In the genomic region with DNA sequence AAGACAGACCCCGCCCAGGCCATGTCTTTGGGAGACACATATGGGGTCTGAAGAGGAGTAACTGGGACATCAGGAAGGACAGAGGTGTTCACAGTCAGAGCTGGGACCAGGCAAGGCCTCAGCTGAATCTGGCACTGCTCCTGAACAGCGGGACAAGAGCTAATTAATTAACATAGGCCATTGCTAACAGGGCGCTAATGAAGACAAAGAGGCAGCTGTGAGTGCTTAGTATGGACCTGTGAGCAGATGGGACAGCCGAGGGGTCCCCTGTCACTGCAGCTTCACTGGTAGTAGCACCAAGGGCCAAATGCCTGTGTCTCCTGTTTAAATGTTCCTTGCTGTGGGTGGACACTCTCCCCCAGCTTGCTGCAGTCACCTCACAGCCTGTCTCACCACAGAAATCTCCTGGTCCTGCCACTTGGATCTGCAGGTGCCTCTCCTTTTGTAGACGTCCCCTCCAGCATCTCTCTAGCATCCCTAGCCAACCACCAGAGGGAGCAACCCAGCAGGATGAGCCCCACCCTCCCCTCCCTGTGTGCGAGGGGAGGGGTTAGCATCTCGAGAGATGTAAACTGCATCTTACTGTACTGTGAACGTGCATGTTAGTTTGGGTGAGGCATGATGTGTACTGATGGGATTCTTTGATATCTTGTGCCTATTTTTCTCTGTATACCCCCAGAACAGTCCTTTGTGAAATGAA, we compare ENCODE assay signal across 8 mouse cellular contexts. TPM values are rescaled to one million over a fixed set of nuclear protein-coding genes. Genes with fewer than 3 reads are reported as not detected.
DNase-seq lines count a peak whose midpoint lies in the region; ATAC-seq and TF ChIP-seq lines count a peak whose summit lies in the region.

No protein-coding gene starts in this region.

- H3K36me3 ChIP-seq in liver, adult 2 months (ENCODE audit: control insufficient read depth, insufficient read depth, low read length), result no peaks in the 10 kb centered on the region
- no peaks in the 10 kb centered on the region for H3K36me3 ChIP-seq in liver, embryonic 11.5 days (ENCODE audit: control insufficient read depth, insufficient read depth, low read length)
- no peaks in the 10 kb centered on the region for H3K36me3 ChIP-seq in intestine, embryonic 16.5 days (ENCODE audit: control insufficient read depth, insufficient read depth, low read length)

- TF ChIP-seq POLR2A in liver, adult 2 months (IDR thresholded peaks at IDR 0.05; ENCODE audit: extremely low read depth, insufficient read depth, low read length), result no peak

- WGBS in liver, adult 2 months, result 38% methylated on average over 8 of the region's 8 CpGs
- 29% methylated on average over 8 of the region's 8 CpGs for WGBS in liver, embryonic 11.5 days
- 23% methylated on average over 8 of the region's 8 CpGs for WGBS in intestine, embryonic 16.5 days

- peak; percentile 74 for TF ChIP-seq CTCF in liver, adult 2 months (IDR thresholded peaks at IDR 0.05; ENCODE audit: low read depth, low read length)

- no peak overlapping the region for H3K4me2 ChIP-seq in liver, embryonic 11.5 days
- no peak overlapping the region for H3K4me2 ChIP-seq in intestine, embryonic 16.5 days (ENCODE audit: low read depth, low read length)

- H3K27ac ChIP-seq in liver, adult 2 months (replicated peaks; ENCODE audit: insufficient read depth, low read depth, low read length), result no peak overlapping the region
- H3K27ac ChIP-seq in liver, embryonic 11.5 days (ENCODE audit: low read depth, low read length), result no peak overlapping the region
- H3K27ac ChIP-seq in intestine, embryonic 16.5 days (ENCODE audit: low read length), result no peak overlapping the region

- H3K4me1 ChIP-seq in liver, adult 2 months (ENCODE audit: control insufficient read depth, insufficient read depth, low read length), result no peaks in the 10 kb centered on the region
- H3K4me1 ChIP-seq in liver, embryonic 11.5 days (replicated peaks; ENCODE audit: control insufficient read depth, insufficient read depth, low read length), result no peaks in the 10 kb centered on the region
- H3K4me1 ChIP-seq in intestine, embryonic 16.5 days (ENCODE audit: control insufficient read depth, insufficient read depth, low read length), result no peaks in the 10 kb centered on the region

- H3K9ac ChIP-seq in liver, adult 2 months (ENCODE audit: low read depth, low read length), result no peak overlapping the region
- H3K9ac ChIP-seq in liver, embryonic 11.5 days (ENCODE audit: low read depth, low read length), result no peak overlapping the region
- no peak overlapping the region for H3K9ac ChIP-seq in intestine, embryonic 16.5 days (ENCODE audit: low read depth, low read length)

- no peak for DNase-seq in liver, adult 2 months (ENCODE audit: extremely low read depth, low read depth, low spot score)
- DNase-seq in liver, embryonic 11.5 days (ENCODE audit: low spot score), result no peak
- DNase-seq in adrenal gland, postnatal 14 days, result peak; percentile 73
- peak; percentile 57 for DNase-seq in embryo, embryonic 9.5 days (ENCODE audit: extremely low spot score)
- DNase-seq in right cerebral cortex, postnatal 4 days, result peak; percentile 52
- no peak for DNase-seq in T-cell, adult 2 months (ENCODE audit: low spot score)

- H3K4me3 ChIP-seq in liver, adult 2 months (ENCODE audit: insufficient read depth, low read depth, low read length), result no peak overlapping the region
- H3K4me3 ChIP-seq in liver, embryonic 11.5 days (ENCODE audit: low read depth, low read length), result no peak overlapping the region
- no peak overlapping the region for H3K4me3 ChIP-seq in intestine, embryonic 16.5 days (ENCODE audit: low read length)

- H3K79me2 ChIP-seq in liver, adult 2 months (ENCODE audit: control insufficient read depth, insufficient read depth, low read length), result no peaks in the 10 kb centered on the region

- H3K9me3 ChIP-seq in liver, embryonic 11.5 days (ENCODE audit: control insufficient read depth, low read length), result no peaks in the 10 kb centered on the region
- no peaks in the 10 kb centered on the region for H3K9me3 ChIP-seq in intestine, embryonic 16.5 days (ENCODE audit: control insufficient read depth, low read length)

- ATAC-seq in liver, embryonic 11.5 days (replicated peaks; ENCODE audit: low FRiP score), result no peak
- ATAC-seq in intestine, embryonic 16.5 days, result peak; percentile 62; the same call in 1 of the 2 replicates
- 0 out of 2 replicates have a peak, but pooled peaks have one; percentile 30 for ATAC-seq in megakaryocyte, adult 5-6 weeks (ENCODE audit: poor library complexity, severe bottlenecking)

- no peaks in the 10 kb centered on the region for H3K27me3 ChIP-seq in liver, adult 2 months (ENCODE audit: control insufficient read depth, insufficient read depth, low read length)
- H3K27me3 ChIP-seq in liver, embryonic 11.5 days (replicated peaks; ENCODE audit: control insufficient read depth, insufficient read depth, low read length), result no peaks in the 10 kb centered on the region; the same call in 1 of the 2 replicates
- H3K27me3 ChIP-seq in intestine, embryonic 16.5 days (replicated peaks; ENCODE audit: control insufficient read depth, insufficient read depth, low read length), result no peaks in the 10 kb centered on the region

RNA-seq across cellular contexts. Expression of gene Rtn4r, which starts 8.3 kb away (rescaled TPM):
- not detected in 2 replicates for total RNA-seq in liver, adult 2 months (2014; rRNA removed)
- 0.07 TPM in 1 of 2 replicates, not detected in the other for polyA plus RNA-seq in liver, adult 2 months (2012; rRNA removed)
- 0.96 and 1.1 TPM in 2 replicates for polyA plus RNA-seq in liver, embryonic 11.5 days (2014; fragmentation: Nextera tagmentation; extraction: Ambion mirVana)
- 0.33 and 0.86 TPM in 2 replicates for total RNA-seq in adrenal gland, postnatal 14 days (2021)
- polyA plus RNA-seq in intestine, embryonic 16.5 days (2015; fragmentation: Nextera tagmentation; extraction: Ambion mirVana), result 0.73 and 2.4 TPM in 2 replicates
- total RNA-seq in megakaryocyte, adult 5-6 weeks (2015), result 0.36 and 0.85 TPM in 2 replicates
- 0.26 TPM in 1 of 2 replicates, not detected in the other for total RNA-seq in megakaryocyte, adult 5-6 weeks (2017)

RNA-seq across cellular contexts. Expression of gene Prodh, which starts 29.2 kb away (rescaled TPM):
- total RNA-seq in liver, adult 2 months (2014; rRNA removed), result 246 and 376 TPM in 2 replicates
- 356 and 394 TPM in 2 replicates for polyA plus RNA-seq in liver, adult 2 months (2012; rRNA removed)
- polyA plus RNA-seq in liver, embryonic 11.5 days (2014; fragmentation: Nextera tagmentation; extraction: Ambion mirVana), result 16.5 and 19.1 TPM in 2 replicates
- total RNA-seq in adrenal gland, postnatal 14 days (2021), result 37.6 and 37.9 TPM in 2 replicates
- 20.1 and 24.4 TPM in 2 replicates for polyA plus RNA-seq in intestine, embryonic 16.5 days (2015; fragmentation: Nextera tagmentation; extraction: Ambion mirVana)
- 1.3 and 2.2 TPM in 2 replicates for total RNA-seq in megakaryocyte, adult 5-6 weeks (2015)
- total RNA-seq in megakaryocyte, adult 5-6 weeks (2017), result 5.7 and 9.8 TPM in 2 replicates

Comparison
In these comparisons a context has a peak if more than half of its experiments do, and no peak if none do; other contexts are left out.
1. DNase-seq: peak in adrenal gland, postnatal 14 days (single experiment), embryo, embryonic 9.5 days (single experiment) and right cerebral cortex, postnatal 4 days (single experiment); none in liver, adult 2 months (single experiment), liver, embryonic 11.5 days (single experiment) and T-cell, adult 2 months (single experiment).